Mouse (Mus musculus) small intestine, adult 2 months (tissue): ENCODE data around the gene Pipox.

Experiments used
- CTCF ChIP-seq: fragments of 200-500 bp; IDR thresholded peaks from 2 replicates; pipeline ENCODE4 v1.5.1; 2012; ENCODE audit warnings: low read depth, mild to moderate bottlenecking, control low read depth, inconsistent platforms, low read length, moderate library complexity, mixed read lengths; ENCODE audit not compliant: insufficient replicate concordance, insufficient read length; ENCODE audit errors: extremely low read depth
- POLR2A ChIP-seq: fragments of 200-500 bp; IDR thresholded peaks from 2 replicates; pipeline ENCODE4 v1.6.1; 2012; ENCODE audit warnings: low read depth, mild to moderate bottlenecking, control low read depth, inconsistent platforms, low read length, moderate library complexity

DNA sequence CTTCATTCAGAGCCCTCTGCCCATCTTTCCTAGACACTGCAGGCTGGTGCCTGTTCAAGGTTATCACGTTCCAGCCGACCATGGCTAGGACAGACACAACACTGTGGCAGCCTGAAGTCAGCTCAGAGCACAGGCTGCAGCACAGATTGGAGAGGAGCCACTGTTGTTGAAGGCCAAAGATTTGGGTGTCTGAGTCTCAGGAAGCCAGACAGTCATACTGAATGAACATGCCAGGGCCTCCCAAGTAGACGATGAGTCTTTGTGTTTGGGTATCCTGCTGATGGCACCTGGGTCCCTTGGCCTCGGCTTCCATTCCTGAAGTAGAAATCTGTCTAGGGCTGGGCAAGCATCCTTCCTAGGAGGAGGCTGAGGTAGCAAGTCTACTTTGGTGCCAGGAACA lies 61.4 kb downstream of the Pipox start:
- TF ChIP-seq CTCF: no peak
- TF ChIP-seq POLR2A: no peak
